Comparison of ENCODE assay signal across 13 mouse cellular contexts in genomic region chr14:99430323-99430722, GRCm38 (mm10).
DNase-seq lines count a peak whose midpoint lies in the region; ATAC-seq lines count a peak whose summit lies in the region.
"Had no signal": no experiment of that assay in that cellular context is flagged by ENCODE, and none has a peak within 500 bp of the region (broad histone marks: within the 10 kb centered on the region; RNA-seq: fewer than 3 reads in every experiment).

No protein-coding gene starts in this region.

- no peak for ATAC-seq in monocyte, adult 5-6 weeks (replicated peaks; ENCODE audit: insufficient number of reproducible peaks, low FRiP score, low TSS enrichment, poor library complexity, severe bottlenecking)
- ATAC-seq: CD4-positive, CD25-positive, alpha-beta regulatory T cell, adult 4 months; forebrain, postnatal 0 days had no signal

- peak; percentile 5 for DNase-seq in layer of hippocampus, adult 9-10 months (ENCODE audit: low spot score)
- DNase-seq in layer of hippocampus, postnatal 14 days (ENCODE audit: low spot score in 2 of 2): no peak
- peak; percentile 87 for DNase-seq in NIH3T3 (ENCODE audit: low read depth)
- DNase-seq in adrenal gland, postnatal 25 days: peak; percentile 21
- peak; percentile 62 for DNase-seq in lung, postnatal 36 days
- no peak for DNase-seq in kidney, adult 8-10 months
- DNase-seq: cerebellum, adult 9-11 months; forebrain, postnatal 0 days; gastrocnemius, postnatal 36 days; heart, postnatal 4 days; kidney, postnatal 10 days had no signal

Comparison
In these comparisons a context has a peak if more than half of its experiments do, and no peak if none do; other contexts are left out.
1. DNase-seq: peak in layer of hippocampus, adult 9-10 months (single experiment), NIH3T3 (single experiment), adrenal gland, postnatal 25 days (single experiment) and lung, postnatal 36 days (single experiment); none in layer of hippocampus, postnatal 14 days (0 of 2) and kidney, adult 8-10 months (0 of 2).